Mouse (Mus musculus) brain, embryonic 18.5 days (tissue): Measurements from ENCODE around the gene Olfr1148.

ENCODE experiments used
- DNase-seq: peaks from one replicate; pipeline ENCODE4 v3.0.0-alpha.2; 2012; ENCODE audit warnings: low read depth, low spot score

The Olfr1148 gene

DNA sequence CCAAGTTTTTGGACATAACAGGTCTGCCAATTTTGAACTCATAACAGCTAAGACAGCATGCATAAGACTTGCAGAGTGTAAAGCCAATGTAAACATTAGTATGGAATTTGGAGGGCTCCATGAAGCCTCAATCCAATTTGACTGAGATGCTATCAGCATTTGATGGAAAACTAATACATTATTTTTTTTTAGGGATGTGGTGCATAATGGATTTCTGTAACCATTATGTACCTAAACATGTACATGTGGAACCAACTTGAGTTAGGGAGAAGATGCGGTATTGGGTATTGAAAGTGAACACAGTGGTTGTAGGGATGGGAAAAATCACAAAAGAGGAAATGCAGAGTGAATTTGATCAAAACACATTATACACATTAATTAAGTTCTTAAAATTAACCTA, at the start of gene Olfr1148:
Olfr1148 (plus strand) TSS at position 301 of the 400 bp plus-strand sequence.
- no peak for DNase-seq

DNA sequence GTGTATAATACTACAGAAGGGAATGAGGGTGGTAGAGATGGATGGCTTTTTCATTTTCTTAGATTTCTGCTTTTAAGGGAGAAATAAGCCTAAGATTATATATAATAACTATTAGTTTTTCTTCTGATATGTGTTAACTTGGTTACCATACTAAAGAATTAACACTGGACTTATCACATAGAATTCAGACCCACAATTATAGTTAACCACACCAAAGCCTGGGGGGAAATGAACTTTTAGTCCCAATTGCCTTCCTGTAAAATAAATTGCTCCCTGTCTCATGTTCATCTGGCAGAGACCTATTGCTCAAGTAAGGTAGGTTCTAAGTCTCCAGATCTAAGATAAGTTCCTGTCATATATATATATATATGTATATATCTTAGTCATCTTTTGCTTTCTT, 30.0 kb upstream of the Olfr1148 start, which contains the start of gene Olfr1143:
Olfr1143 (plus strand) TSS at position 301 of the 400 bp plus-strand sequence.
- no peak for DNase-seq

DNA sequence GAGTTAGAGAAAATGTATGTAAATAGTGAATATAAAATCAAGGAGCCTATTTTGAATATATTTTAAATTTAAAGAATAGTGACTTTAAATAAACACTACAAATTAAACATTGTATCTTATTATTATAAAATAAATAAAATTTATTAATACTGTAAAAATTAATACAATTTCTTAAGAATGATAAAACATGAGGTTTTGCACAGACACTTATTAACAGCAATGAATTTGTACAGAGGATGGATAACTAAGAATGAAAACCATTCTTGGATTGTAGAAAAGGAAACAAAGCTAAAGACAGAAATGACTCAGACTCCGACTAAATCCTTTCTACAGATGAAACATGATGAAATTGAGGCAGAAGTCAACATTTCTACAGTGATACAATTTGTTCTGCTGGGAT, 20.8 kb upstream of the Olfr1148 start, which contains the start of gene Olfr1145:
Olfr1145 (plus strand) TSS at position 301 of the 400 bp plus-strand sequence.
- DNase-seq: no peak

GRCm38 (mm10) chr2:87843693-87844092, 13.4 kb downstream of the Olfr1148 start, which contains the start of gene Olfr1150-ps1:
Gene Olfr1150-ps1 (plus strand): TSS chr2:87843993.
- no peak for DNase-seq

DNA sequence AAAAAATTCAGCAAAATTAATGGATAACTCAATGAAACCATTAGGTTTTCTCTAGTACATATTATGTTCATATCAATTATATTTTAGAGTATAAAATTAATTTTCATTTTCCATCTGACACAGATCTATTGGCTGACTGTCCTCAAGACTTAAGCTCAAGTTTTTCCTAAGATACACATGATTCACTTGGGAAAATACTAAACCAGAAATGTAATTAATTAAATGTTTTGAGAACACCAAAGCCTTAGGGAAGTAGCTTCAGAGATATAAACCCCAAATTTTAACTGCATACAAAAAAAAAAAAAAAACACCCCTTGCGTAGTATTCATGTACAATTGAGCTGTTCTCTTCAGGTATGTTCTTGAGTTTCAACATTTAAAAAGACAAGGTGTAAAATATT, 25.2 kb downstream of the Olfr1148 start, which contains the start of gene Olfr1151:
Olfr1151 (plus strand) TSS at position 301 of the 400 bp plus-strand sequence.
- DNase-seq: no peak

- DNase-seq: no peak
Measured at GRCm38 (mm10) chr2:87866192-87866591, 35.9 kb downstream of the Olfr1148 start, which contains the start of gene Olfr1152. Gene Olfr1152 (plus strand): TSS chr2:87866492.
